Mouse (Mus musculus) layer of hippocampus, adult 9-11 months (tissue): Measurements from ENCODE around the gene Fam111a.

Source experiments
- DNase-seq: peaks from one replicate; pipeline ENCODE4 v3.0.0; 2022

Fam111a gene

GRCm38 (mm10) chr19:12564197-12564596 is 18.7 kb downstream of the Fam111a start:
- no peak for DNase-seq

- DNase-seq = peak; percentile 24
These were observed 21.5 kb downstream of the Fam111a start for GRCm38 (mm10) chr19:12567011-12567410.

- DNase-seq = no peak
These were observed 25.3 kb downstream of the Fam111a start for GRCm38 (mm10) chr19:12570866-12571265.

GRCm38 (mm10) chr19:12571687-12572086 is 26.1 kb downstream of the Fam111a start:
- no peak for DNase-seq

- no peak for DNase-seq
These were observed 27.2 kb downstream of the Fam111a start for GRCm38 (mm10) chr19:12572614-12573265.

- DNase-seq = peak; percentile 87
These were observed 27.9 kb downstream of the Fam111a start for GRCm38 (mm10) chr19:12573266-12574011.

- DNase-seq = no peak
These were observed 28.5 kb downstream of the Fam111a start for GRCm38 (mm10) chr19:12574012-12574407.

- no peak for DNase-seq
These were observed 29.6 kb downstream of the Fam111a start for GRCm38 (mm10) chr19:12575107-12575506.

- no peak for DNase-seq
These were observed 30.0 kb downstream of the Fam111a start for GRCm38 (mm10) chr19:12575514-12575913.

- no peak for DNase-seq
These were observed 31.1 kb downstream of the Fam111a start for GRCm38 (mm10) chr19:12576639-12577038.

- DNase-seq = no peak
These were observed 39.8 kb downstream of the Fam111a start for GRCm38 (mm10) chr19:12585310-12585709.

GRCm38 (mm10) chr19:12591908-12592307 is 46.4 kb downstream of the Fam111a start:
- DNase-seq = peak; percentile 56

- DNase-seq = no peak
These were observed 49.6 kb downstream of the Fam111a start for GRCm38 (mm10) chr19:12595135-12595529.

- peak; percentile 75 for DNase-seq
These were observed 50.2 kb downstream of the Fam111a start for GRCm38 (mm10) chr19:12595530-12596289.

GRCm38 (mm10) chr19:12596290-12597072 is 50.9 kb downstream of the Fam111a start:
- DNase-seq = no peak

- no peak for DNase-seq
These were observed 51.5 kb downstream of the Fam111a start for GRCm38 (mm10) chr19:12597073-12597405.

GRCm38 (mm10) chr19:12598674-12599073 is 53.1 kb downstream of the Fam111a start:
- no peak for DNase-seq

- no peak for DNase-seq
These were observed 54.1 kb downstream of the Fam111a start, which contains the start of gene Gm4952 for GRCm38 (mm10) chr19:12599674-12600073. TSS of gene Gm4952 (plus strand) at chr19:12599974.

- DNase-seq = no peak
These were observed 55.3 kb downstream of the Fam111a start for GRCm38 (mm10) chr19:12600684-12601480.

GRCm38 (mm10) chr19:12608336-12608735 is 62.8 kb downstream of the Fam111a start:
- no peak for DNase-seq

GRCm38 (mm10) chr19:12613646-12614045 is 68.1 kb downstream of the Fam111a start:
- no peak for DNase-seq

GRCm38 (mm10) chr19:12633176-12633575 is 87.6 kb downstream of the Fam111a start, which contains the start of gene Glyat:
TSS of gene Glyat (plus strand) at chr19:12633308.
- no peak for DNase-seq
